Mouse (Mus musculus): Measurements from ENCODE around the gene Nhsl2.

Gene Nhsl2

DNA sequence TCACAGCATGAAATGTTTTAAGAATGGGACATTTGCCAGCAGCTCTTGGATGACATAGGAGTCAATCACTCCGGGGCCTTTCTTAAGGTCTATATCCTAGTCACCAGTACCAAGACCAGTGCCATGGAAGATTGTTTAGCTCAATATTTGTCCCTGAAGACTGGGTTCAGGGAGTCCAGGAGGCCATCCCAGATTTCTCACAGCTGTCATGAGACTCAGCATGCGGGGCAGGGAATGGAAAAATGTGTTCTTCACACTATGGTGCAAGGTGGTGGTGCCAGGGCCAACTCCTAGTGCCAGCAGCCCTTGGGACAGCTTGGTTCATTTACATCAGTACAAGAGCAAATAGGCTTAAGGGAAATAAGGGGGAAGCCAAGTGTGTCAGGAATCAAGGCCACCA is 131.4 kb downstream of the Nhsl2 start:
- no peak for DNase-seq (ENCODE audit: low read depth)

DNA sequence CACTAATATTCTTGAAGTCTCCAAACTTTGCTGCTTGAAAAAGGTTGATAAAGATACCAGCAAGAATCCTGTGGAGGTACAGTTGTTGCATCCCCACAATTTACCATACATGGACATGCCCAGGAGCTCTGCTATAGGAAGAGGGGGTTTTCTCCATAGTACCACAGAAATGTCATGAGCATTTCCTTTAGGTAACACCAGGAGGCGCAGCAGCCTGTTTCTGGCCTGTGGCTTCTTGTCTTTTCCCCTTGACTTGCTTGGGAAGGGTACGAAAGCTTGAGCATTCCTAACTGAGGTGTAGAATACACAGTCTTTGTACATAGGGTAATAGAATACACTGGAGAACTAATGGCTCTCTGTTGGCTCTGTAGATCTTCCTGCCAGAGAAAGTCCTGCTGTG is 132.3 kb downstream of the Nhsl2 start:
- DNase-seq (ENCODE audit: low read depth): peak; percentile 52

GRCm38 (mm10) chrX:101983638-101984037 is 134.5 kb downstream of the Nhsl2 start:
- DNase-seq (ENCODE audit: low read depth): no peak

DNA sequence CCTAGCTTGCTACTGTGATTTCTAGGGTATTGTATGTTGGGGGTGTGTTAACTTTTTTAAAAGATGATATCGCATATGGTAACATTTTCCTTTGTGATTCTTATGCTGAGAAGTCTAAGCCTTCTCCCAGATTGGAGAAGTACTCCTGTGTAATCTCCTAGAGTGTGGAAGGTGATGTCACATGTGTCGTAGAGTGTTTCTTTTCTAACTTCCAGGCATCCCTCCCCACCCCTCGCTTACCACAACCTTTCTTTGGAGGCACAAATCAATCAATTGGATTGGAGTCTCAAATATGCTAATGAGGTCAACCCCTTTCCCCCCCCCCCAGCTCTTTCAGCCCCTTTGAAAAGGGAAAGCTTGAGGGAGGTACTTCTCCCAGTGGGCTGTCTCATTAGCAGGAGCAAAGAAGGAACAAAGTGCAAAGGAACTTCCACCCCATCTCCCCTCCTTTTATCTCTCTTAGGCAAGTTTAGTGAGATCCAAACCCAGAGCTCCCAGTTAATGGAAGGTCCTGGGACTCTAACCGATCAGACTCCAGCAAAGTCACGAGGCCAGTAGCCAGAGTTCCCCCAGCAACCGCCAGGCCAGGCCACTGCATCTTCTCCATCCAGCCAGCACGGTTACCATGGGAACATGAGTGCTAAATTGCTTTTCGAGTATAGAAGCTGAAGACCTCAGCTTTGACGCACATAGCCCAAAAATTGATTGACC is 137.6 kb downstream of the Nhsl2 start:
- no peak for DNase-seq (ENCODE audit: low read depth)

- no peak for DNase-seq (ENCODE audit: low read depth)
These were observed 144.8 kb downstream of the Nhsl2 start for GRCm38 (mm10) chrX:101993841-101994571.

DNA sequence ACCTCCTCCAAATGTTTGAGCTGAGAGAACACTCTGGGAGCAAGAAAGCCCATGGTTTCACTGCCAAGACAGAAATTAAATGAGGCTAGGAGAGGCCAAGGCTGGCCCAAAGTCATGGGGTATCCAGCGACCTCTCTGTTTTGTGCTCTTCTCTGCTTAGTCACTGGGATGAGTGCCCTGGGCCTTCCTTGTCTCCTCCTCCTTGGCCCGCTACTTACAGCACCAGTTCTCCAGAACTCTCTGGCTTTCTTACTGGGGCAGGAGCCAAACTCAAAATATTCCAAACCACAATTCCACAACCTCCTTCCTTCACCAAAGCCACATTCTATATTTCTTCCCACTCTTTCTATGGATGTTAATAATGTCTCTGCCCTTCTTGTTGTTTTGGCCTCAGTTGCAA is 147.5 kb downstream of the Nhsl2 start:
- no peak for DNase-seq (ENCODE audit: low read depth)

DNA sequence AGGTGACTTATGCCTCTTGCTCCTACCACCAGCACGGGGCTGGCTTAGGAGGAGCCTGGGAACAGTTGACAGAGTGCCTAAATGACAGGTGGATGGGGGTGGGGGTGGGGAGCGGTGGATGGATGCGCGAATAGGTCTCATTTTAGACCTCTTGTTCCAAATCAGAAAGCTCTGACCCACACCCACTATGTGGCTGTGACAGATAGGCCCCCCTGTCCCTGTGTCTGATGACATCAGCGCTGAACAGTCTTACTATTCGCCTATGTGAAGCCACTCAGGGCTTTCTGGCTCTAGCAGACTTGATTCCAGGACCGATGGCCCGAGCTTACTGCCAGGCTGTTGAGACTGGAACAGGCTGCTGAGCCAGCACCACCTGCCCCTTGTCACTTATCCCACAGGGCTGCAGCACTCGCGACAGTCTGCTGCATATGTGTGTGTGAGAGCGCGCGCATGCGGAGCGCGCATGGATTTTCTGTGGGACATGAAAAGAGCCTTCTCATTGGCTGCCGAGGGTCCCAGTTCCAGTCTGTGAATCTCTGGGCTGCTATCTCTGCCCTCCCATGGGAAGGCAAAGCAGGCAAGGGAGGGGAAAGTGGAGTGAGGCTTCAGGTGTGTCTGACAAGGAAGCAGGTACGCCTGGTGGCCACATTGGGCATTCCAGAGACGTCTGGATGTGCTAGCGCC is 154.6 kb downstream of the Nhsl2 start:
- no peak for DNase-seq (ENCODE audit: low read depth)

DNA sequence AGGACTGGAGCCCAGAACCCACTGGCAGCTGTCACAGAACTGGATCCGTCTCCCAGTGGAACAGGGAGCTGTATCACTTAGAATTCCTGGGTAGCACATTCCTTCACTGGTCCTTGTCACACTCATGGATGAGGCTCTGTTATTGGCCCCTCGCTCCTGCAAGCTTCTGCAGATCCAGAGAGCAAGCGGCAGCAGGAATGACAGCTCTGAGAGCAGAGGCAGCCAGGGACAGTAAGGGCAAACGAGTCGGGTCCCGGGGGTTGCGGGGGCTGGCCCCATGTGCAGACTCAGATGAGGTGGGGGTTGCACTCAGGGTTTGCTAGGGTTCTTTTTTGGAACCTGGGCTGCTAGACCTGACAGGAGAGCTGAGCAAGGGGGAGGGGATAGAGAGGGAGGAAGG is 155.2 kb downstream of the Nhsl2 start:
- no peak for DNase-seq (ENCODE audit: low read depth)

DNA sequence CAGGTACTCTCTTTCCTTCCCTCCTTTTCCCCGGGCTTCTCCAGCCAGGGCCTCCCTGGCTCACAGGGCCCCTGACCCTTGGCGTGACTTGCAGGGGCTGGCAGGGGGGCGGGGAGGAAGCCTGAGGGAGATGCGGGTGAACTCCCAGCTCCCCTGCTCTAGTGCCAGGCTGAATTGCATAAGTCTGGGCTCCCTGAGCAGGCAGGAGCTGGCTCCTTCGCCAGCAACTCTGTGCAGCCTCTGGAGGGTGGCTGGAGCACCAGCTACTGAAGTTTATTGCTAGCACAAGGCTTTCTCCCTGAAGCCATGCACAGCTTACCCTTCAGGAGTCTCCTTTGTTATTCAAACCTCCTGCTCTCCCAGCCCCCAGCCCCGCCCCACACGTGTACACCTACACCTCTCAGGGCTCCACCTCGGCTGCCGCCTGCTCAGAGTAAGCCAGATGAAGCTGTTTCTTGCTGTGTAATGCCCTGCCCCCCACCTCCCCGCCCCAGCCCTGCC is 156.0 kb downstream of the Nhsl2 start:
- no peak for DNase-seq (ENCODE audit: low read depth)

GRCm38 (mm10) chrX:102007935-102008334 is 158.8 kb downstream of the Nhsl2 start:
- DNase-seq (ENCODE audit: low read depth): no peak

GRCm38 (mm10) chrX:102017213-102017923 is 168.2 kb downstream of the Nhsl2 start:
- DNase-seq (ENCODE audit: low read depth): no peak

DNA sequence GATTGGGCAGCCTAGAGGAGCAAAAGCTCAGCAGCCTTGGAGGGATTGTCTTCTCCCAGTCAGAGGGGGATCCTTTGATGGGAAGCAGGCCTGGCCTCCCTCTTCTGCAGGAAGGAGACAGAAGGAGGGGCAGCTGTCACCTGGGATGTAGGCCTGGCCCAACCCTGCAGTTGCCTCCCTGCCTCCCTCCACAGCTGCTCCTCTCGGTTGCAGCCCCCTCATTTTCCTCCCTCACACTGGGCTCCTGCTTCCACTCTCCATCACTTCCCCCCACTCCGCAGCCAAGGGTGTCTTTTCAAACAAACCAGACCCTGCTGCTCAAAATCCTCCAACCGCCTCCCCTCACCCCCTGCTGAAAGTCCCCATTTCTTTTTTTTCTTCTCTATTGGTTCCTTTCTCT is 169.7 kb downstream of the Nhsl2 start:
- DNase-seq (ENCODE audit: low read depth): no peak

DNA sequence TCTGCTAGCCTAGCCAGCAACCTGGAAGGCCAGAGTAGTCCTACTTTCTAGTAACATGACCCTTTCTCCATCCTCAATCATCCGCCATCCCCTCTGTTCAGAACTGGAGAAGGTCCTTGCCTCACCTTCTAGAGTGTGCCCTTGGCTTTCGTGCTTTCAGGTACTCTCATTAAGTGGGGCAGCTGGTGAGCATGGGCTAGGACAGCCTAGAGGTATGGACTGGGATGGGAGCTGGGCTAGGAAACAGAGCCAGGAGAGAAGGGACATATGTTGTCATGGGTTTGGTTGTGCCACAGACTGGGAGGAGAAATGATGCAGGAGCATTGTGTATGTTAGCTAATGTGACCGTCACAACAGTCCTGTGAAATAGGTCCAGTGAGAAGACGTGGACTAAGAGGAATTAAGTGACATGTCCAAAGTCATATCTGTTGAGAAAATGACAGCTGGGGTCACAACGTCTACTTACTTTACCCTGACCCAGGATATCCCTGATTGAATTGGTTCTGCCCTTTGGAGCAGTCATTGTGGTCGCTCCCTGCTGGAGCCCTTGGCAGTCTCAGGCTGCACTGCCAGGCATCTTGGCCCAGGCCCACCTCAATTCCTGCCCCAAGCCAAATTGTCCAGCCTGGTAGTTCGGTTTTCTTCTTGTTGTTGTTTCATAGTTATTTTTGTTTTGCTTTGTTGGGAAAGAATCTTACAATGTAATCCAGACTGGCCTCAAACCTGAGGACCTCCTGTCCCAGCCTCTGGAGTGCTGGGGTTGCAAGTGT is 170.5 kb downstream of the Nhsl2 start:
- DNase-seq (ENCODE audit: low read depth): no peak

DNA sequence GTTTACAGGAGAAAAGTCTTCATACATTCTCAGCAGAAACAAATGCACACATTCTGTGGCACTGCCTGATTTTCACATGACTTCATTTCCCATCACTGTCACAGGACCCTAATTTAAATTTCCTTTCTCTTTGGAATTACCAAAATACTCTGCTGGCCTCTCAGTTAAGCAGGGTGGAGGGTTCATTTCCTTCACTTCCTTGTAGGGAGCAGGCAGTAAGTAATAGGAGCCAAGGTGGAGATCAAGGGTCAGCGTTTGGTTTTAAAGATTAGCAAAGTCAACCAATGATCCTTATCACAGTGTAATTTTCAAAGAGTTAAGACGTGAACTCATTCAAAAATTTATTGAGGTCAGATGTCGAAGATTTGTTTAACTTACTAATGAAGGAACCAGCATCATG is 175.8 kb downstream of the Nhsl2 start:
- no peak for DNase-seq (ENCODE audit: low read depth)

GRCm38 (mm10) chrX:102031851-102032250 is 182.7 kb downstream of the Nhsl2 start:
- DNase-seq (ENCODE audit: low read depth): peak; percentile 92

DNA sequence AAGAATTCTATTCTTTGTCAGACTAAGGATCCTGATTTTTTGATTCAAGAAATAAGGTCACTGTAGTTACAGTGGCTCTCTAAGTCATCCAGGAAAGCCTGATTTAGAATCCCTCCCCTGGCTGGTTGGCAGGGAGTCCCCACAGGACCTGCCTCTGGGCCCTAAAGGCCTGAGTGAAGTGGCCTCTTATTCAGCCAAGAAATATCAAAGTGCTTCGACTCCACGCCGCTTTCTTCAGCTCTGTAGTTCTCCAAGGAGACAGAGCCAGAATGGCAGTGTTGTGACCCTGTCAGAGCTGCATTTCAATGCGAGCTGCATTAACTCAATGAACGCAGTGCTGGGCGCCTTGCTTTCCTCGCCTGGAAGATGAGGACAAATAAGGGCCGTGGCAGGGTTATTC is 183.2 kb downstream of the Nhsl2 start:
- DNase-seq (ENCODE audit: low read depth): peak; percentile 27

- DNase-seq (ENCODE audit: low read depth): no peak
These were observed 184.4 kb downstream of the Nhsl2 start for GRCm38 (mm10) chrX:102033566-102033965.

GRCm38 (mm10) chrX:102035671-102036070 is 186.5 kb downstream of the Nhsl2 start:
- no peak for DNase-seq (ENCODE audit: low read depth)

GRCm38 (mm10) chrX:102036866-102037361 is 187.7 kb downstream of the Nhsl2 start:
- peak; percentile 65 for DNase-seq (ENCODE audit: low read depth)

DNA sequence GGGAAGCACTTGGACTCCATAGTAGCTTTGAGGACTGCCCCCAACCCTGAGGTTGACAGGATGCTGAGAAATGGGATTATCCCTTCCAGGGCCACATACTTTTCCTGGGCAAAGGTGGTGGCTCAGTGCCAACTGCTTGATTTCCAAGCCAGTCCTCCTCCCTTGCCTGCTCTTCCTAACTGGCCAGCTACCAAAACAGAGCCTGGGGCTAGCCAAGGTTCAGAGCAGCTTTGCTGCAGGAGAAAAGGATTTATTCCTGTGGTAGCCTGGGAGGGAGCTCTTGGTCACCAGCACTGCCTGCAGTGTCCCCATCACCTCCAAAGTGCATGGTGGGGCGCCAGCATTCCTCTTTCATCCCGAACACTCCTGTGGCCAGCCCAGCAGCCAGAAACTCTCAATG is 188.3 kb downstream of the Nhsl2 start:
- DNase-seq (ENCODE audit: low read depth): no peak

GRCm38 (mm10) chrX:102041562-102041961 is 192.4 kb downstream of the Nhsl2 start:
- DNase-seq (ENCODE audit: low read depth): no peak

Measured in induced T-regulatory cell, adult 2 months (primary cell).